Mouse (Mus musculus) stomach, embryonic 16.5 days (tissue): ENCODE data around the gene Pfkfb1. TPM values are rescaled to one million over a fixed set of nuclear protein-coding genes. Genes with fewer than 3 reads are reported as not detected.
A peak's percentile ranks its signal among the peaks of the same experiment; 100 is the strongest.

Source experiments
- ATAC-seq: fragments of 200-750 bp; cut with Nextera tagmentation; 2 replicates; pipeline ENCODE4 v1.8.0; 2017; ENCODE audit warnings: moderate number of reproducible peaks, moderate TSS enrichment; ENCODE audit not compliant: insufficient read depth, low FRiP score
- H3K27ac ChIP-seq: fragments of 300-500 bp; sonication (generic); 2 replicates; pipeline ENCODE4 v1.5.1; 2014; ENCODE audit warnings: low read length
- H3K27me3 ChIP-seq: fragments of 300-500 bp; sonication (generic); 2 replicates; pipeline ENCODE4 v1.6.1; 2014; ENCODE audit warnings: low read length, control low read depth, mixed read lengths; ENCODE audit not compliant: control insufficient read depth, insufficient read depth
- H3K36me3 ChIP-seq: fragments of 300-500 bp; sonication (generic); 2 replicates; pipeline ENCODE4 v1.6.1; 2014; ENCODE audit warnings: low read length; ENCODE audit not compliant: control insufficient read depth, insufficient read depth
- H3K4me1 ChIP-seq: fragments of 300-500 bp; sonication (generic); 2 replicates; pipeline ENCODE4 v1.6.1; 2014; ENCODE audit warnings: low read length, control low read depth, mixed read lengths; ENCODE audit not compliant: control insufficient read depth, insufficient read depth
- H3K4me2 ChIP-seq: fragments of 300-500 bp; sonication (generic); 2 replicates; pipeline ENCODE4 v1.6.1; 2014; ENCODE audit warnings: low read depth, low read length, mixed read lengths
- H3K4me3 ChIP-seq: fragments of 300-500 bp; sonication (generic); replicated peaks from 2 replicates; pipeline ENCODE4 v1.5.1; 2014; ENCODE audit warnings: mild to moderate bottlenecking, low read length
- H3K9ac ChIP-seq: fragments of 300-500 bp; sonication (generic); 2 replicates; pipeline ENCODE4 v1.6.1; 2014; ENCODE audit warnings: low read length
- H3K9me3 ChIP-seq: fragments of 300-500 bp; sonication (generic); replicated peaks from 2 replicates; pipeline ENCODE4 v1.6.1; 2016; ENCODE audit warnings: low read length, control low read depth; ENCODE audit not compliant: control insufficient read depth
- WGBS: fragments of 180-500 bp; shearing (Covaris S2); extraction: QIAGEN DNeasy Blood & Tissue Kit; methylation state at CpG from one replicate; pipeline ENCODE4 v1.1.7; 2014; 5-methylcytosine and 5-hydroxymethylcytosine counted together
- microRNA-seq: library from miRNA; unstranded; fragments of <30 nt; microRNA quantifications from one replicate; pipeline ENCODE4, GENCODE M21; 2016
- polyA plus RNA-seq: library from polyadenylated mRNA; unstranded; fragments of >200 nt; fragmentation: Nextera tagmentation; extraction: Ambion mirVana; gene quantifications from 2 replicates; pipeline ENCODE4 v1.2.1, GENCODE M21; 2015

Gene Pfkfb1
- polyA plus RNA-seq, 1 experiment from 2014 or later = 6.1 TPM

DNA sequence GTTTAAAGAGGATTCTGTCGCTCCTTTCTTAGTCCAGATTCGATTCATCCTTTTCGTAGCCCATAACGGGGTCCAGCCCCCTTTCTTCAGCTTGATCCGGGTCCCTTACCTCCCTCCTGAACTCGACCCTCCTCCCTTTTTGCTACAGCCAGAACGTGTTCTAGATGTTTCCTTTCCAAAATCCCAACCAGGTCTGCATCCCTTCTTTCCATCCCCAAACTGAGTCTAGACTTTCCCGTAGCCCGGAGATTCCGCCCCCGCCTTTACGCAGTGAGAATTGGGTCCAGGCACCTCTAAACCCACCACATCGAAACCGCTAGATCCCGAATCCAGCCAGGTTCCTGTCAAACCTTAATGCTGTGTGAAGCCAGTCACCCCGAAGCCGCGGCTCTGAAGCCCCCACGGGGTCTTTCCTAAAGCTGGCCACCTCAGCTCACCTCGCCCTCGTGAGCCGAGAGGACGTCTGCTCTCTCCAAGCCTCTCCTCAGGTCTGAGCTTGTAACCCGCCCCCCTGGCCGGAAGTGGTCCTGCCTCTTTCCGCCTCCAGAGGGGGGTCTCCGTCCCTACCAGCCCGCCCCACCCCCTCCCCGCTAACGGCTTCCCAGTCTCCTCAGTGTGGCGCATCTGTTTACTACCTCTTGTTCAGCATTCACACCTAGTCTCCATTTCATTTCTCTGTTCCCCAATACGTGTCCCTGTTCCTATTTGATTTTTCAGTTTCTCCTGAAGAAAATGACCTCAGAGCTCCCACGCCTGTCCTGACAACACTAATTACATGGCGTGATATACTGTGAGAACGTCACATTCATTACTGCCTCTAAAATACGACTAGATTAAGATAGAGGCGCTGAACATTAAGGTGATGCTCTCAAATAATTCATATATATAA, 69.1 kb downstream of the Pfkfb1 start, which contains the start of gene Tro:
Gene Tro, minus strand, starts transcription at position 676 of the 889 bp plus-strand sequence.
- H3K27ac ChIP-seq = no peak within 1 kb of the TSS; the same call in 1 of the 2 replicates
- no peaks in the 10 kb centered on the region for H3K27me3 ChIP-seq
- peak; percentile 84; the same call in 1 of the 2 replicates for ATAC-seq
- no peaks in the 10 kb centered on the region for H3K4me1 ChIP-seq
- H3K4me3 ChIP-seq = peak within 1 kb of the TSS; percentile 54
- H3K9me3 ChIP-seq = no peaks in the 10 kb centered on the region
- H3K4me2 ChIP-seq = peak within 1 kb of the TSS; percentile 52
- H3K36me3 ChIP-seq = no peaks in the 10 kb centered on the region
- WGBS = 13% methylated on average over 37 of the region's 37 CpGs
- H3K9ac ChIP-seq = peak within 1 kb of the TSS; percentile 69

DNA sequence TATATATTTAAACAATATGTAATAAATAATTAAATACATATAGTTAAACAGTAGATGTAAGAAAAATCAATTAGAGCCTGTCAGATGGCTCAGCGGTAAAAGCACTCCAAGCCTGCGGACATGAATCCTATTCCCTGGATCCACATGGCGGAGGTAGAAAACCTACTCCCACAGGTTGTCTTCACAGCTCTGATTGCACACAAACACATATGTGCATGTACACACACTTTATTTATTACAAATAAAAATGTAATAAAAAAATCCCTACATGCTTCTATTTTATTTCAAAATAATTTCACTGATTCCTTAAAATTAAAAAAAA, 69.7 kb downstream of the Pfkfb1 start:
- no peak for ATAC-seq
- H3K27ac ChIP-seq = no peak overlapping the region
- no peaks in the 10 kb centered on the region for H3K9me3 ChIP-seq
- H3K9ac ChIP-seq = no peak overlapping the region
- no peaks in the 10 kb centered on the region for H3K36me3 ChIP-seq
- no peaks in the 10 kb centered on the region for H3K27me3 ChIP-seq
- WGBS = 38% methylated on average over 3 of the region's 3 CpGs
- peak overlapping the region; percentile 52 for H3K4me2 ChIP-seq
- H3K4me1 ChIP-seq = no peaks in the 10 kb centered on the region
- H3K4me3 ChIP-seq = no peak overlapping the region

DNA sequence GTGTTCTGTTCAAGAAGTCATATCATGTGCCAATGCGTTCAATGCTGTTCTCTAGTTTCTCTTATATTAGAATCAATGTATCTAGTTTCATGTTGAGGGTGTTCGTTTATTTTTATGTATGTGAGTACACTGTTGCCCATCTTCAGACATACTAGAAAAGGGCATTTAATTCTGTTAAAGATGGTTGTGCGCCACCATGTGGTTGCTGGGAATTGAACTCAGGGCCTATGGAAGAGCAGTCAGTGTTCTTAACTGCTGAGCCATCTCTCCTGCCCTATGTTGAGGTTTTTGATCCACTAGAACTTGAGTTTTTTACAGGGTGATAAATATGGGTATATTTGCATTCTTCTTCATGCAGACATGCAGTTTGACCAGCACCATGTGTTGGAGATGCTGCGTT, 74.8 kb downstream of the Pfkfb1 start:
- no peaks in the 10 kb centered on the region for H3K4me1 ChIP-seq
- H3K36me3 ChIP-seq = no peaks in the 10 kb centered on the region
- no peaks in the 10 kb centered on the region for H3K27me3 ChIP-seq
- no peak overlapping the region for H3K4me3 ChIP-seq
- no peaks in the 10 kb centered on the region for H3K9me3 ChIP-seq
- no peak for ATAC-seq
- H3K9ac ChIP-seq = no peak overlapping the region
- WGBS = 31% methylated on average over 4 of the region's 4 CpGs
- no peak overlapping the region for H3K4me2 ChIP-seq
- H3K27ac ChIP-seq = no peak overlapping the region

DNA sequence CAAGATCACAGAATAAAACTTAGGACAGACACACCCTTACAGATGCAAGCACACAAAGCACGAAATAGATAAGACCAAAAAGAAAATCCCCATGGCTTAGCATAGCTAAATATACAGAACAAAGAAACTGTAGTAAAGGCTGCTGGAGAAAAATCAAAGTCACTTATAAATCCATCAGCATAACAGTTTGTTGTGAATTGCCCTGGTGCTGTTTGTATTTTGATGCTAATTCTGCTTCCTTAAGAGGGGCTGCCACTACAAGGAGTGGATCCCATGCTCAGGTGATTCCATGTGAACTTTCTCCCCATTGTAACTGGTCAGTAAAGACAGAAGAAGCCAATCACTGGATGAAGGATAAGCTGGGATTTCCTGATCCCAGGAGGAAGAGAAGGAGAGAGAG, 89.5 kb downstream of the Pfkfb1 start:
- Histone ChIP-seq H3K36me3 (no peaks in the 10 kb centered on the region), H3K27me3 (no peaks in the 10 kb centered on the region), H3K4me1 (no peaks in the 10 kb centered on the region), H3K9ac (no peak overlapping the region), H3K27ac (no peak overlapping the region), H3K4me2 (no peak overlapping the region), H3K9me3 (no peaks in the 10 kb centered on the region), H3K4me3 (no peak overlapping the region)
- no peak for ATAC-seq
- WGBS = 46% methylated on average over 1 of the region's 1 CpGs

Small RNA genes within 50 kb of the gene (microRNA-seq; reads per million reads assigned to microRNA genes)
- gene Mir3620 = not detected

Other genes starting within 250 kb of the Pfkfb1 start
- gene Tmem29, start 129.1 kb upstream of the Pfkfb1 start, polyA plus RNA-seq = 26.7 and 27.6 TPM in 2 replicates
- gene Alas2, start 40.9 kb upstream of the Pfkfb1 start, polyA plus RNA-seq = 103 and 108 TPM in 2 replicates
- gene Apex2, start 1.6 kb downstream of the Pfkfb1 start, polyA plus RNA-seq = 14.6 and 16.7 TPM in 2 replicates
- 17.3 and 21.1 TPM in 2 replicates for gene Tro, start 69.4 kb downstream of the Pfkfb1 start, polyA plus RNA-seq
- 561 and 579 TPM in 2 replicates for gene Maged2, start 226.1 kb downstream of the Pfkfb1 start, polyA plus RNA-seq